Mouse (Mus musculus) c-Kit-positive CD71-positive TER-119-positive erythroid progenitor cells, embryonic 14.5 days (primary cell): Measurements from ENCODE around the gene Plin4.
"Not testable (repeated sequence)": the region's sequence is repeated elsewhere in the genome, so short reads cannot be mapped to it uniquely, and the experiment has no call there.

Experiments used
- DNase-seq: peaks from one replicate; pipeline ENCODE4 v3.0.0-alpha.2; 2013; ENCODE audit warnings: low spot score

Gene Plin4

GRCm38 (mm10) chr17:56102158-56102557 lies 7.4 kb downstream of the Plin4 start:
- no peak for DNase-seq

DNA sequence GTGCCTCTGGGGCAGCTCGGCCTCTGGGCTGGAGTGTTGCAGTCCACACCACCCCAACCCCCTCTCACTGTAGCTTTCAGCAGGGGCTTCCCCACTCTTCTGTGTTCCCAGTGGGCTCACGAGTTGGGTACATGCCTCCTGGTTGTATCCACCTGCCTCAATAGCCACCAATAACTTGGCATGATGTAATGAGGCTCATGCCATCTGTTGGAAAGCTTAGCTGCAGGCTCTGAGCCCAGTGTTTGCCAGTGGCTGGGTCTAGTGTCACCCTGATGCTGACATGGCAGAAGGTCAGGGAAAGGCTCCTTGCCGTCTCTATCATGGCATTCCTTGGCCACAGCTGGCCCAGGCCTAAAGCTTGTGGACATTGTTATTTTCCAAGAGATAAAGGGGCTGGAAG lies 8.8 kb downstream of the Plin4 start:
- DNase-seq = no peak

DNA sequence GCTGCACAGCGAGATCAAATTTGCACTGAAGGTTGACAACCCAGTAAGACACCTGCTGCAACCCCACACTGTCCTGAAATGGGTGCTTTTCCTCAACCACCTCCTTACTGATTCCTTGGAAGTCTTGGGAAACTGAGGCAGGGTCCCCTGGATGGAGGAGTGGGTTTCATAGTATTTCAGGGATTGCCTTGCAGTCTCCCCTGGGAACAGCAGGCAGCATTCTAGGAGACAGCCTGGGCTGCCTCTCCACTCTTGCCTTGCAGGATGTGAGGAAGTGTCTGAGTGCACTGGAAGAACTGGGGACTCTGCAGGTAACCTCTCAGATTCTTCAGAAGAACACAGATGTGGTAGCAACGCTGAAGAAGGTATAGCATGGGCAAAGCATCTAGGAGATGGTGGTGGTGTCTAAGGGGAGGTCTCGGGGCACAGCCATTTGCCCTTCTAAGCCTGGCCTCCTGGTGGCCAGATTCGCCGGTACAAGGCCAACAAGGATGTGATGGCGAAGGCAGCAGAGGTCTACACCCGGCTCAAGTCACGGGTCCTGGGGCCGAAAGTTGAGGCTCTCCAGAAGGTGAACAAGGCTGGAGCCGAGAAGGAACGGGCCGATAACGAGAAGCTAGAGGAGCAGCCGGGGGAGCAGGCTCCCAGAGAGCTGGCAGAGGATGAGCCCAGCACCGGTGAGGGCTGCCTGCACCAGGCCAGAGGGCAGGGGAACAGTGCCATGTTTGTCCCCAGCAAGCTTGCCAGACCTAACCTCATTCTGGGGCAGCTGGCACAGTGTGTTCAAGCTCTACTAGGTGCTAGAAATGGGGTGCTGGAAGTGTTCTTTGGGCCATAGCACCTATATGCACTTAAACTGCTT lies 10.7 kb downstream of the Plin4 start:
- no peak for DNase-seq

- DNase-seq = no peak
These were observed 11.4 kb downstream of the Plin4 start for GRCm38 (mm10) chr17:56098180-56098579.

DNA sequence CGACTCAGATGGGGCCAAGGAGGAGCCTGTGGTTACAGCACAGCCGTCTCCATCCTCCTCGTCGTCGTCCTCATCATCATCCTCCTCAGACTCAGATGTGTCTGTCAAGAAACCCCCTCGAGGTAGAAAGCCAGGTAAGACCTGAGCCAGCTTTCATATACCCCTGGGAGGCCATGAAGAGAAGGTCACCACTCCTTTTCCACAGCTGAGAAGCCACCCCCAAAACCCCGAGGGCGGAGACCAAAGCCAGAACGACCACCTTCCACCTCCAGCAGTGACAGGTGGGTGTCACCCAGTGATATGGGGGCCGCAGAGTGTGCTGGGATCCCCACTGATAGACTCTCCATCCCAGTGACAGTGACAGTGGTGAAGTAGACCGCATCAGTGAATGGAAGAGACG lies 12.7 kb downstream of the Plin4 start:
- DNase-seq = no peak

- DNase-seq = no peak
These were observed 16.8 kb downstream of the Plin4 start for GRCm38 (mm10) chr17:56092794-56093193.

- DNase-seq = no peak
These were observed 17.3 kb downstream of the Plin4 start for GRCm38 (mm10) chr17:56092312-56092711.

DNA sequence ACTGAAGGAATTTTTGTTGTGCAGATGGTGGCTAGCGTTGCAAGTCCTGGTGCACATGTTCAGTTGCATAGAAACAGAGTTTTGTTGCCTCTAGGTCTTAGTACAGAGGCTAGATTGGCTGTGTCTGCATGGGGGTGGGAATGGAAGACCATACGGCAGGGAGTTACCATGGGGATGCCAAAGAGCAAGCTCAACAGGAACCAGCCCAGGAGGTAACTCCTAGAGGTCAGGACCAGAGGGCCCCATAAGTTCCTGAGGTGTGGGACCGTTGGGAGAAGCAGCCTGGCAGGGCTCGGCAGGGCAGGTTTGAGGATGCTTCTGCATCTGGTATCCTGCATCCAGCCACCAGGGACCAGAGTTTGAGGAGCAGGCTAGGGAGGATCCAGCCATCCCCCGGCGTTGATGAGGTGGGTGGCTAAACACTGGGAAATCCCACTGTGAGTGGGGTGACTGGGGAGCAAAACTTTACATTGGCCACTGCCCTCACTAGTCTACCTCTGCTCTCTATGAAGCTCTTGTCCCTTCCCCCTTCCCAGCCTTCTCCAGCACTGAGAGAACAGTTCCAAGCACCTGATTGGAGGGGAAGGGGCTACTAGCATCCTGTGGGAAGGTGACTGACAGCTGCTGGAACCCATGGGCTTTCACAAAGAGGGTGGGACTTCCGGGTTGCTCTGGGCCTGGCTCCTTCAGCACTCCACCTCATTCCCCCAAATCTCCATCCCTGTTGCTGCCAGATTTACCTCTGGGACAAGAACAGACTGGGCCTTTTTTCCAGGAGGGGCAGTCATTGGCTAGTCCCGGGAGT lies 28.6 kb downstream of the Plin4 start:
- DNase-seq = no peak

- DNase-seq = no peak
These were observed 29.7 kb downstream of the Plin4 start for GRCm38 (mm10) chr17:56079921-56080320.

- peak; percentile 100 for DNase-seq
These were observed 30.5 kb downstream of the Plin4 start, which contains the start of gene Hdgfl2 for GRCm38 (mm10) chr17:56078880-56079795. Gene Hdgfl2 (plus strand): TSS chr17:56079634.

DNA sequence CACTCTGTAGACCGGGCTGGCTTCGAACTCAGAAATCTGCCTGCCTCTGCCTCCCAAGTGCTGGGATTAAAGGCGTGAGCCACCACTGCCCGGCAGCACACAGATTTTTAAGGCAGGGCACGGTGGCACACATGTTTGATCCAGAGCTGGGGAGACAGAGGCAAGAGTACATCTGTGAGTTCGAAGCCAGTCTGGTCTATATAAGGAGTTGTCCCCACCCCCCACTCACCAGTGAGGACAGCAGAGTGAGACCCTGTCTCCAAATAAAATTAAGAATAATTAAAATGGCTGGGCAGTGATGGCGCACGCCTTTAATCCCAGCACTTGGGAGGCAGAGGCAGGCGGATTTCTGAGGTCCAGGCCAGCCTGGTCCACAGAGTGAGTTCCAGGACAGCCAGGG lies 31.2 kb downstream of the Plin4 start:
- not testable (repeated sequence) for DNase-seq

- no peak for DNase-seq
These were observed 32.1 kb downstream of the Plin4 start for GRCm38 (mm10) chr17:56077523-56077922.

GRCm38 (mm10) chr17:56074827-56075208 lies 34.8 kb downstream of the Plin4 start, which contains the start of gene Ubxn6:
Gene Ubxn6 (minus strand): TSS chr17:56075028.
- DNase-seq = peak; percentile 90

DNA sequence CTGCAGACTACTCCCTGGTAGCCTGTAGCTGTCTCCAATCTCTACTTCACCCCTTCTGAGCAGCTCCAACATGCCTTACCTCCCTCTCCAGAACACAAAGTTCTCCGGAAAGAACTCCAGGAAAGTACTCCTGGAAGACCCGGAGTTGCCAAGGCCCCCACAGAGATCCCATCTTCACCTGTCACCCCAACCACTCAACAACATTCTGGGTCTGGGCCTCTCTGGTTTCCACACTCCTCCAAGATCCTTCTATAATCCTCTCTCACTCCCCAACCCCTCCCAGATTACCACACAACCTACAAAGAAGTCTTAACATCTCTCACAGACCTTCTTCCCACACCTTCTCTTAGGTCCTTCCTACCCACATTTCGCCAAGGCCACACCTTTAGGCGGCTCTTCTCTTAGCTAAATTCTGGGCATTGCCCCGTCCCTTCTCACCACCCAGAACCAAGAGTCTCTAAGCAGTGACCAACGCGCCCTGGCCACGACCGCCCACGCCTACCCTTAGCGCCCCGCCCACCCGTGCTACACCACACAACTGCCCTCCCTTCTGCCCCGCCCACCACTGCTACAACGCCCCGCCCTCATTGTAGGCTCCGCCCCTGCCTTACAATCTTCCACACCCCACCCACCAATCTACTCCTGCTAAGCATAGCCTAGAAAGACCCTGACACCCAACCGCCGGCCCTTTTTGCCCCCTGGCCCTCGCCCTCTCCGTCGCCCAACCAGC lies 35.3 kb downstream of the Plin4 start:
- peak; percentile 86 for DNase-seq

DNA sequence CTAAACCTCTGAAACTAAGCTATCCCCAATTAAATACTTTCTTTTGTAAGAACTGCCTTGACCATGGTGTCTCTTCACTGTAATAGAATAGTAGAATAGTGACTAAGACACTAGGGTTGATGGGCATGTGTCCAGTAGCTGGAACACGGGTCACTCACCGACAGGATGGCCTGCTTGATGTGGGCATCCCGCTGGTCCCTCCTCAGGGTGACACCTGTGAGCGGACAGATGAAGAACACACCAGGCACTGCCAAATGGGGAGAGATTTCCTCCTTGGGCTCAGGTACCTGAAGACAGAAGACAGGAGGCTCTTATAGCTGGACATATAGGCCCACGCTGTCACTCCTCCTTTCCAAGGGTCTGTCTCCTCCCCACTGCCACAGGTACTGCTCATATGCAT lies 37.4 kb downstream of the Plin4 start:
- DNase-seq = no peak

DNA sequence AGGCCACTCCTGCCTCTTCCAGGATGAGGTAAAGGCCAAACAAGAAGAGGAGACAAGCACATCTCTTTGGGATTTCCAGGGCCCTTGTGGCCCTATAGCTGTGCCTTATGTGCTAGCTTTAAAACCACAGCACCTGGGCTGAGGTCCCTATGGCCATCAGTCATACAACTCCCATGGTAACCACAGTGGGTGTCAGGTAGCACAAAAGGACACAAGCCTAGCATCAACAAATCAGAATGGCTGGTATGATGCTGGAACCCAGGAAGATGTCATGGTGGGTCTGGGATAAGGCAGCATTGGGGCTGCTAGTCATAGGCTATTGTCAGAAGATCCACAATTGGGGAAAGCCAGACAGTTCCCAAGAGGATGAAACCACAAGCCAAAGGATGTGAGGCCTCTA lies 38.5 kb downstream of the Plin4 start:
- DNase-seq = no peak

DNA sequence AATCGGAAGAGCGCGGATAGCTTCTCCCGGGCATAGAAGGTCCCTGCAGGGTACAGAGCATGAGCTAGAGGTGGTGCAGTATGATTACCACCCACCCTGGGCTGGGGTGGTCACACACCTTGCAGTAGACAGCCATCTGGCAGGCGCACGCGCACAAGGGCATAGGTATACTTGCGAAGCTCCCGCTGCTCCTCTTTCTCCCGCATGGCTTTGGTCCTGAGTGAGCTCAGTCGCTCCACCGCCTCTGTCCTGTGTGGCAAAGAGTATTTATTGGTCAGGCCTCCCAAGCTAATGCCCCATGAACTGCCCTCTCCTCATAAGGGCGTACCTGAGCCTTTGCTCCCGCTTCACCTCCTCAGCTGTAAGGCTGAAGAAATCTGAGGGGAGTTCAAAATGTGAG lies 40.5 kb downstream of the Plin4 start:
- no peak for DNase-seq

DNA sequence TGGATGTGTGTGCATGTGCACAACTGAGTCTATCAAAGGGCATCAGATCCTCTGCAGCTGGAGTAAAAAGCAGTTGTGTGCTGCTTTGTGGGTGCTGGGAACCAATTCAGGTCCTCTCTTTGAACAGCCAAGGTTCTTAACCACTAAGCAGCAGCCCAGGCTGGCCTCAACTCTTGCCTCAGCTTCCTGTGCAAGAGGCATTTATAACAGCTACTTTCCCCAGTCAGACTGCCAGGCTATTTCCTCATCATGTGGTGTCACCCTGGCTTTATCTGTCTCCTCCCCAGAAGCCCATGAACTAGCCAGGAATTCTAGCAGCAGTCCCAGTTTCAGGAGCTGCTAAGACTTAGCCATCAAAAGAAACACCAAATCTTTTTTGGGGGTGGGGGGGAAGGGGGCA lies 43.2 kb downstream of the Plin4 start:
- DNase-seq = no peak

- not testable (repeated sequence) for DNase-seq
These were observed 43.9 kb downstream of the Plin4 start for GRCm38 (mm10) chr17:56065715-56066114.

GRCm38 (mm10) chr17:56062081-56062480 lies 47.5 kb downstream of the Plin4 start:
- no peak for DNase-seq

GRCm38 (mm10) chr17:56057381-56058120 lies 52.1 kb downstream of the Plin4 start:
- no peak for DNase-seq
